Mouse (Mus musculus) heart, postnatal 0 days (tissue): ENCODE data around the gene Abca4. TPM values are rescaled to one million over a fixed set of nuclear protein-coding genes. Genes with fewer than 3 reads are reported as not detected.

ENCODE experiments used
- ATAC-seq: fragments of 200-750 bp; cut with Nextera tagmentation; 2 replicates; pipeline ENCODE4 v1.8.0; 2017; ENCODE audit warnings: low read depth, moderate number of reproducible peaks, moderate library complexity; ENCODE audit not compliant: insufficient read depth
- DNase-seq: peaks from one replicate; pipeline ENCODE4 v3.0.0-alpha.2; 2016; ENCODE audit warnings: low spot score
- H3K27ac ChIP-seq: fragments of 300-500 bp; sonication (generic); 2 replicates; pipeline ENCODE4 v1.5.1; 2014; ENCODE audit warnings: low read depth, mild to moderate bottlenecking
- H3K27me3 ChIP-seq: fragments of 300-500 bp; sonication (generic); 2 replicates; pipeline ENCODE4 v1.6.1; 2014; ENCODE audit warnings: low read length, mixed read lengths; ENCODE audit not compliant: control insufficient read depth, insufficient read depth
- H3K36me3 ChIP-seq: fragments of 300-500 bp; sonication (generic); replicated peaks from 2 replicates; pipeline ENCODE4 v1.6.1; 2014; ENCODE audit warnings: low read length, mixed read lengths; ENCODE audit not compliant: control insufficient read depth, insufficient read depth
- H3K4me1 ChIP-seq: fragments of 300-500 bp; sonication (generic); 2 replicates; pipeline ENCODE4 v1.6.1; 2014; ENCODE audit warnings: antibody characterized with exemption; ENCODE audit not compliant: control insufficient read depth, insufficient read depth
- H3K4me2 ChIP-seq: fragments of 300-500 bp; sonication (generic); 2 replicates; pipeline ENCODE4 v1.6.1; 2014; ENCODE audit warnings: low read depth, mild to moderate bottlenecking, low read length, moderate library complexity
- H3K4me3 ChIP-seq: fragments of 300-500 bp; sonication (generic); 2 replicates; pipeline ENCODE4 v1.5.1; 2014; ENCODE audit warnings: low read depth, low read length
- H3K9ac ChIP-seq: fragments of 300-500 bp; sonication (generic); replicated peaks from 2 replicates; pipeline ENCODE4 v1.6.1; 2014; ENCODE audit warnings: low read depth, low read length, mixed read lengths
- H3K9me3 ChIP-seq: fragments of 300-500 bp; sonication (generic); replicated peaks from 2 replicates; pipeline ENCODE4 v1.6.1; 2016; ENCODE audit warnings: low read length; ENCODE audit not compliant: control insufficient read depth
- CTCF ChIP-seq: IDR thresholded peaks from 2 replicates; pipeline ENCODE4 v1.5.1; 2016; ENCODE audit warnings: antibody characterized with exemption, control low read depth, low read depth
- EP300 ChIP-seq: IDR thresholded peaks from 2 replicates; pipeline ENCODE4 v1.6.1; 2016; ENCODE audit warnings: antibody characterized with exemption, low read depth
- WGBS: fragments of 180-500 bp; shearing (Covaris S2); extraction: QIAGEN DNeasy Blood & Tissue Kit; methylation state at CpG from one replicate; pipeline ENCODE4 v1.1.7; 2014; 5-methylcytosine and 5-hydroxymethylcytosine counted together
- polyA plus RNA-seq: library from polyadenylated mRNA; unstranded; fragments of >200 nt; fragmentation: Nextera tagmentation; extraction: Ambion mirVana; gene quantifications from 2 replicates; pipeline ENCODE4 v1.2.1, GENCODE M21; 2015
- total RNA-seq: library from RNA; depleted of rRNA; stranded (reverse); fragments of >200 nt; gene quantifications from 2 replicates; pipeline ENCODE4 v1.2.3, GENCODE M21; 2014; ENCODE audit warnings: low replicate concordance

Abca4 gene
- total and polyA plus RNA-seq, 2 experiments from 2014 or later = 5.7 to 21.9 TPM

DNA sequence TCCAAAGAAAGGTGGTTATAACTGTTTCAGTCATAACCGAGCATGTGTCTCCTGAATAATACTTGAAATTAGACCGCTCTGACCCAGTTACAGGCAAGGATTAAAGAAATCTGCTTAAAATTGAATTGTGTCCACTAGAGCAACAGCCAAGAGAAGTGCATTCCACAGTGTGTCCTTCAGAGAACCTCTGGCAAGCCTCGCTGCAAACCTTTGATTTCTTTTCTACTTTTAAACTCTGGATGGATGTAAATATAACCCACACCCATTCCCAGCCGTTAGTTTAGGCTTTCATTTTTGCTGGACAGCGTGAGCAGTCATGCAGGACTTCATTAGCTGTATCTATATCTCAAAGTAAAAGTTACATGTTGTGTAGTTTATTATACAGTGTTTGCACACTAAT, 17.6 kb upstream of the Abca4 start:
- H3K9me3 ChIP-seq = no peaks in the 10 kb centered on the region
- no peak overlapping the region; the same call in 1 of the 2 replicates for H3K9ac ChIP-seq
- WGBS = 30% methylated on average over 5 of the region's 5 CpGs
- peak overlapping the region; percentile 40 for H3K4me2 ChIP-seq
- no peaks in the 10 kb centered on the region for H3K36me3 ChIP-seq
- H3K4me3 ChIP-seq = peak overlapping the region; percentile 10; the same call in 1 of the 2 replicates
- peak overlapping the region; percentile 76 for H3K27ac ChIP-seq
- H3K4me1 ChIP-seq = peaks cover 15% of the 10 kb centered on the region
- DNase-seq (peak; percentile 72), ATAC-seq (peak; percentile 78)
- TF ChIP-seq CTCF (no peak), EP300 (no peak)
- H3K27me3 ChIP-seq = no peaks in the 10 kb centered on the region

DNA sequence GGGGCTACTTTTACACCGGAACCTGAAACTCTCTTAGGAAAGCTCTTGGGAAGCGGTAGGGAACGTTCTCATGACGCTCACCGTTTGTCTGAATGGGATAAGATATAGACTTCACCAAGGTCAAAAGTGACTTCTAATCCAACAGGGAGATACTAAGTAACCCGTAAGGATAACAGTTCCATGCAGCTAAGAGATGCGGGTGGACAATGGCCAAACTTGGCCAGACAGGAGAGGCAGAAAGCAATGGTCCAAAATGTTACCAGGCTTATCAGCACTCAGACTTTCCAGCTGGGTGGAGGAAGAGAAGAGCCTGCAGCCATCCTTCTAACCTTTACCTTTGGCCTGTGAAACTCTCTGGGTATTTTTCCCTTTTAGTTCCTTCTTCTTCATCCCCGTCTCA, 16.5 kb upstream of the Abca4 start:
- Histone ChIP-seq H3K4me3 (no peak overlapping the region), H3K4me2 (no peak overlapping the region), H3K36me3 (no peaks in the 10 kb centered on the region), H3K27ac (peak overlapping the region; percentile 76), H3K4me1 (peaks cover 15% of the 10 kb centered on the region), H3K9me3 (no peaks in the 10 kb centered on the region), H3K9ac (no peak overlapping the region), H3K27me3 (no peaks in the 10 kb centered on the region)
- 53% methylated on average over 8 of the region's 8 CpGs for WGBS
- ATAC-seq = no peak
- no peak for DNase-seq
- no peak for TF ChIP-seq CTCF

DNA sequence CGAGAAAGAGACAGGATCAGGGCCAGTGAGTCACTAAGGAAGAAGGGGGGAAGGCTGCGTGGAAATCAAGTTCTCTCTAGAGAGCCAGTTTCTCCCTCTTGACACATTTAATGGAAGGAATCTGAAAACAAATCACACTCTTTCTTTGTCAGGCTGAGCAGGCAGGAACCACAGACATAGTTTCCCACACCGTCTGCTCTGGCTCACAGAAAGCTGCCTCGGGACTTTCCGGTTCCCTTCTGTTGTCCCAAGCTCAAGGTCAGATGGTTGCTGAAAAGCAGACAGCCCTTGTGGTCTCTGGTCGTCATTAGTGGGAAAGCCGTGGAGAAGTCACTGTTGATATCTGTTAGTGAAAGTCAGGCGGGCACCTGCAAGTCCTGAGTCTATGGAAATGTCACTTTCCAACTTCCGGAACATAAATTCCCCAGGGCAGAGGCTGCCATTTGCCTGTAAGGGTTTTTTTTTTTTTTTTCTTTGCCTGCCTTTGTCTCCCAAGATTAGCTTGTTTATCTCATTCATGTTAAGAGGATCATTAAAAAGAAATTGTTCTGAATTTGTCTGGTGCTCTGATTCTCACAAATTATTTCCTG, 10.9 kb upstream of the Abca4 start:
- WGBS = 22% methylated on average over 9 of the region's 9 CpGs
- Histone ChIP-seq H3K4me2 (no peak overlapping the region), H3K9me3 (no peaks in the 10 kb centered on the region), H3K27ac (peak overlapping the region; percentile 83), H3K9ac (no peak overlapping the region), H3K36me3 (no peaks in the 10 kb centered on the region), H3K4me3 (no peak overlapping the region), H3K27me3 (no peaks in the 10 kb centered on the region), H3K4me1 (peaks cover 15% of the 10 kb centered on the region)
- DNase-seq (peak; percentile 48), ATAC-seq (peak; percentile 27)
- TF ChIP-seq EP300 (peak; percentile 50; the same call in 1 of the 2 replicates), CTCF (no peak)

DNA sequence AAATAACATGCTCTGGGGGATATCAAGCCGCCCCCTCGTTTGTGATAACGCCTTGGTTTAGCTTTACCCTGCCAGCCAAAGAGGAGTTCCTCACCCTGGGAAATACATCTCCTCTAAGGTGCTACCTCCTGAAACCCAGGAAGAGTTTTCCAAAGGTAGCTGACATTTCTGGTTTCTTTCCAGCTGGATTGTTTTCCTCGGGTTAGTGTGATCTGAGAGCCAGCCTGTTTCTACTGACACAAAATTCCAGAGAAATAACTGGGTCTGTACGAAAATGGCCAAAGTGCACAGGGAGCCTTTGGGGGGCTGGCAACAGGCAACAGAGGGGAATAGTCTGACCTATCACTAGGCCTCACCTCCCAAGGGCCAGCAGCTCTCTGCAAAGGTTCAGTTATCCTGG, 10.0 kb upstream of the Abca4 start:
- peaks cover 15% of the 10 kb centered on the region for H3K4me1 ChIP-seq
- DNase-seq (no peak), ATAC-seq (no peak)
- 53% methylated on average over 5 of the region's 5 CpGs for WGBS
- peak overlapping the region; percentile 83; the same call in 1 of the 2 replicates for H3K27ac ChIP-seq
- H3K4me2 ChIP-seq = no peak overlapping the region
- no peak for TF ChIP-seq EP300
- no peak for TF ChIP-seq CTCF
- H3K4me3 ChIP-seq = no peak overlapping the region
- no peak overlapping the region for H3K9ac ChIP-seq
- no peaks in the 10 kb centered on the region for H3K9me3 ChIP-seq
- no peaks in the 10 kb centered on the region for H3K27me3 ChIP-seq
- no peaks in the 10 kb centered on the region for H3K36me3 ChIP-seq

DNA sequence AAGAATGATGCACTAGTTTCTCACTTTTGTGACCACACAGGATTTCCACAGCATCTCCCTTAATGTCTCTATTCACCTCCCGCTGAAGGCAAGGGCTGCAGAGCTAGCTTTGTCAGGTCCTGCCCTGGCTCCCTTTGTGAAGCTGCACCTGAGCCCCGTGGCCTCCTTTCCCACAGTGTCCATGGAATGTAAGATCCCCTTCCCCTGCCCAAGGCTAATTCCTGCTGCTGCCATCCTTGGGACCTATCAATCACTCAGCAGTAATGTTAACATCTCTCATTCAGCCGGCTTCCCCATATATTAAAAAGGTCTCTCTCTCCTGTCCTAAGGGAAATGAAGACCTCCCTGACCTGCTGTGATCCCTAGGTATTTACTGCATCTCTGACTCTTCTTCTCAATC, 9.2 kb upstream of the Abca4 start:
- WGBS = 68% methylated on average over 3 of the region's 3 CpGs
- no peak for ATAC-seq
- H3K36me3 ChIP-seq = no peaks in the 10 kb centered on the region
- DNase-seq = no peak
- no peak overlapping the region for H3K4me2 ChIP-seq
- H3K27me3 ChIP-seq = no peaks in the 10 kb centered on the region
- H3K9me3 ChIP-seq = no peaks in the 10 kb centered on the region
- H3K9ac ChIP-seq = no peak overlapping the region
- H3K27ac ChIP-seq = no peak overlapping the region
- no peak for TF ChIP-seq CTCF
- H3K4me3 ChIP-seq = no peak overlapping the region
- peaks cover 15% of the 10 kb centered on the region for H3K4me1 ChIP-seq

DNA sequence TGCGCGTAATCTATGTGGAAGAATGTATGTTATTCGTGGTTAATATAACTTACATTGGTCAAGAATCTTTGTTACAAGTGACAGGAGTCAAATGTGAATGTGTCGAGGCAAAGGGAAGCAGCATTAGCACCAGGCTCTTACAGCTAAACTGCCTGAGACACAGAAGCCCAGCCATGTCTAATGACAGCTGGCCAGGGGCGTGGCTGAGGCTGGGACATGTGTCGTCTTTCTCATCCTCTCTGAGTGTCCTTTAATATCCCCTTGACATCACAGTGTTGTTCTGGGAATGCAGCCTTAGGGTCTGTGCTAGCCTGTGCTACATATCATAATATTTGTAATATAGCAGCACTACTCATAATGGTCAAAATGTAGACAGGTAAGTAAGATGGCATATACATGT, 3.7 kb upstream of the Abca4 start:
- H3K27me3 ChIP-seq = no peaks in the 10 kb centered on the region
- H3K27ac ChIP-seq = no peak overlapping the region
- H3K36me3 ChIP-seq = no peaks in the 10 kb centered on the region
- DNase-seq (no peak), ATAC-seq (no peak)
- no peaks in the 10 kb centered on the region for H3K9me3 ChIP-seq
- no peak overlapping the region for H3K9ac ChIP-seq
- peaks cover 16% of the 10 kb centered on the region for H3K4me1 ChIP-seq
- TF ChIP-seq CTCF (no peak), EP300 (no peak)
- no peak overlapping the region for H3K4me3 ChIP-seq
- H3K4me2 ChIP-seq = no peak overlapping the region
- 76% methylated on average over 6 of the region's 6 CpGs for WGBS
